Comparison of ENCODE assay signal across 12 mouse cellular contexts in genomic region chr9:27110681-27111080, GRCm38 (mm10). TPM values are rescaled to one million over a fixed set of nuclear protein-coding genes. Genes with fewer than 3 reads are reported as not detected.
DNase-seq lines count a peak whose midpoint lies in the region; TF ChIP-seq lines count a peak whose summit lies in the region.
"Had no signal": no experiment of that assay in that cellular context is flagged by ENCODE, and none has a peak within 500 bp of the region (broad histone marks: within the 10 kb centered on the region; RNA-seq: fewer than 3 reads in every experiment).

No protein-coding gene starts in this region.

- 60% methylated on average over 5 of the region's 5 CpGs for WGBS in thymus, adult 2 months

- no peak for TF ChIP-seq POLR2A in thymus, adult 2 months (IDR thresholded peaks at IDR 0.05; ENCODE audit: control insufficient read depth, extremely low read depth, insufficient read depth, low read length, poor library complexity)

- H3K4me1 ChIP-seq in thymus, adult 2 months (replicated peaks; ENCODE audit: control insufficient read depth, insufficient read depth, low read length): no peaks in the 10 kb centered on the region

- H3K4me3 ChIP-seq in thymus, adult 2 months (ENCODE audit: control insufficient read depth, insufficient read depth, low read length): no peak overlapping the region
- H3K4me3 ChIP-seq: hindbrain, embryonic 10.5 days had no signal

- TF ChIP-seq CTCF in thymus, adult 2 months (IDR thresholded peaks at IDR 0.05; ENCODE audit: borderline replicate concordance, control insufficient read depth, extremely low read depth, insufficient read depth, low read length, poor library complexity): no peak

- no peaks in the 10 kb centered on the region for H3K36me3 ChIP-seq in thymus, adult 2 months (ENCODE audit: control insufficient read depth, insufficient read depth, low read length)

- no peaks in the 10 kb centered on the region for H3K27me3 ChIP-seq in thymus, adult 2 months (ENCODE audit: control insufficient read depth, insufficient read depth, low read length)

- H3K27ac ChIP-seq in thymus, adult 2 months (ENCODE audit: control insufficient read depth, insufficient read depth, low read length): no peak overlapping the region
- H3K27ac ChIP-seq: hindbrain, embryonic 10.5 days; liver, embryonic 14.5 days had no signal

- peak; percentile 34 for DNase-seq in gastrocnemius, postnatal 25 days
- no peak for DNase-seq in gastrocnemius, postnatal 10 days
- peak; percentile 7 to 8 for DNase-seq in urinary bladder, adult 18-20 months (ENCODE audit: low spot score in 2 of 2)
- DNase-seq in urinary bladder, postnatal 14 days (ENCODE audit: low spot score): no peak
- peak; percentile 54 for DNase-seq in heart, postnatal 4 days
- no peak for DNase-seq in thymus, adult 2 months
- no peak for DNase-seq in spleen, postnatal 14 days (ENCODE audit: low spot score in 2 of 2)
- DNase-seq in thymus, postnatal 14 days: no peak
- DNase-seq: kidney, postnatal 4 days; thymus, postnatal 25 days had no signal

RNA-seq across cellular contexts. Expression of gene Jam3, which starts 44.5 kb away (rescaled TPM):
- 1 to 10 TPM; 8.5 to 8.6 TPM for total RNA-seq in gastrocnemius, postnatal 25 days (2021)
- total RNA-seq in gastrocnemius, postnatal 10 days (2021): 10 to 100 TPM; 28.7 to 34.4 TPM
- total RNA-seq in heart, postnatal 4 days (2021): 10 to 100 TPM; 17.3 to 22.5 TPM
- polyA plus RNA-seq in thymus, adult 2 months (2012; rRNA removed): 2.0 and 2.5 TPM in 2 replicates

Comparison
In these comparisons a context has a peak if more than half of its experiments do, and no peak if none do; other contexts are left out.
1. DNase-seq: peak in gastrocnemius, postnatal 25 days (single experiment), urinary bladder, adult 18-20 months (2 of 2) and heart, postnatal 4 days (single experiment); none in gastrocnemius, postnatal 10 days (single experiment), urinary bladder, postnatal 14 days (single experiment), thymus, adult 2 months (single experiment), spleen, postnatal 14 days (0 of 2) and thymus, postnatal 14 days (single experiment).